Mouse (Mus musculus) effector memory CD4-positive, alpha-beta T cell, adult 7 months (primary cell): ENCODE results near the gene Shisa8. TPM values are rescaled to one million over a fixed set of nuclear protein-coding genes. Genes with fewer than 3 reads are reported as not detected.

Experiments
- polyA plus RNA-seq: library from polyadenylated mRNA; unstranded; fragments of 100-300 nt; shearing (Covaris generic); gene quantifications from one replicate; pipeline ENCODE4 v1.2.1, GENCODE M21; 2017

Gene Shisa8
- polyA plus RNA-seq: not detected

DNA sequence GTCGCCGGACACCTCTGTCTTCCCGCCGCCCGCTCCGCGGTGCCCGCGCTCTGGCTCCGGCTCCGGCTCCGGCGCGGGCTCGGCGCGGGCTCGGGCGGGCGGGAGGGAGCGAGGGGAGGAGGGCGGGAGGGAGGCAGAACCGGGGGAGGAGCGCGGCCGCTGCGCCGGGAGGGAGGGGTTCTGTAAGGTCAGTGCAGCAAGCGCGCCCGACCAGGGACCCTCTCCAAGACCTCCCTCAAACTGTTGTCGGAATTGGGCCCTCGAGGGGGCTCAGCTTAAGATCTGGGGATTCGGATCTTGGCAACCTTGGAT is at the start of gene Shisa8:
Gene Shisa8 (minus strand): TSS at position 64 of the 312 bp plus-strand sequence.

GRCm38 (mm10) chr15:82252097-82252496 is 39.5 kb upstream of the Shisa8 start, which contains the start of gene 1500009C09Rik:
Gene 1500009C09Rik, plus strand, starts transcription at chr15:82252397.

DNA sequence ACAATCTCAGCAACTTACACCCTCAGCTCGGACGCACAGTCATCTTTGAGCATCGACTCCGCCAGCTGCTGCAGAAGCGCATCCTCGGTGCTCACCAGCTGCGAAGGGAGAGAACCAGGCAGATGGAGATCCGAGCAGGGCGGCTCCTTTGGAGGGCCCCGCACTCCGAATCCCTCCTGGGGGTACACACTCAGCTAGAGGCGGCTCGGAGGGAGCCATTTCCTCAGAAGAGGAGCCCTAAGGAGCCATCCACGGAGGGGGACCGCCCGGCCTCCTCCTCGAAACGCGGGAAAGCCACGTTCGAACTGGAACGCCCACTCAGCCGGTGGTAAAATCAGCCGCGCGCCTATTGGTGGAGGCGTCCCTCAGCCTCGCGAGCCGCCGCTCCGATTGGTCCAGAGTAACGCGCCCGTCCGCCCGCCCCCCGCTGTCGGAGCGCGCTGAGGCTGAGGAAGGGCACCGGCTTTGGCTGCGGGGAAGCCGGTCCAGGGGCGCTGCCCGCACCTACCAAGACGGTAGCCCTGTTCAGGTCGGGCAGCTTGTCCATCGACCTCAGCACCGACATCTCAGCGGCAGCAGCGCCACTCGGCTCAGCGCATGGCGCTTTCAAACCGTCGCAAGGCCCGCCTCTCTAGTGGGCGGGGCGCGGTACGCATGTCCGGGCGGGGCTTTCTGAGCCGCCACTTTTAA is 31.6 kb upstream of the Shisa8 start, which contains the start of gene Cenpm:
Gene Cenpm (minus strand): TSS at position 634 of the 690 bp plus-strand sequence.

DNA sequence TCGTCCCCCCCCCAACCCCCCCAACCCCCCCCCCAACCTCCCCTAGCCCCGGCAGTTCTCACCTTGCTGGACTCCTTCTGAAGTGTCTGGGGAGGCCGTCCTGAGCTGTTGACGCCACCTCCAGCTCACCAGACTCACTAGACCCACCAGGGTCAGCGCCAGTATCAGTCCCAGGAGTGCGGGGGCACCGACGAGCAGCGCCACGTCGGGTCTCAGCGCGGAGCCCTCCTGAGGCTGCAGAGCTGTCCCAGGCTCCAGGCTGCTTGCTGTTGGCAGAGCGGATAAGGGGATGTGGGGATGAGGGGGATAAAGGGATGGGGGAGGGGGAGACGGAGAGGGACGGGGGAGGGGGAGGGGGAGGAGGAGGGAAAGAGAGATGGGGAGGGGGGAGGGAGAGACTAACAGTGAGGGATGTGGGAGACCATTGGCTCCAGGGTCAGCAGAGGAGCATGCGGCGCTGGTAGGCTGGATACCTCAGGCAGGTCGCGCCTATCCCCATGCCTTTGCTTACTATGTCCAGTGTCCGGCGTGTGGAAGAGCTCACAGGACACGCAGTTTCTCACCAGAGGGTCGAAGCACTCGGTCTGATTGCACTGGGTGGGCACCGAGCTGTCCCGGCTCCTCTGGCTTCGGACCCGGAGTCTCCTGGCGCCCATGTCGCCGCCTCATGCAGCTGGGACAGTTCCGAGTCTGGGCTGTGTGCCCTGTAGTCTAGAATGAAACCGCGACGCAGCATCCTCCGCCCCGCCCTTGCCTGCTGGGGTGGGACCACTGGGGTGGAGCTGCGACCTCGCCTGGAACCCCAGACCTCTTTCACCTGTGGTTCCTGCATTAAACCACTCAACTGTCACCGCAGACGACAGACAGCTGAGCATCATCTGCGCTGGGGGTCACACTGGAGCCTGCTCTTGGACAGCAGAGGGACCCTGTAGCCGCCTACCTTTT is 11.3 kb upstream of the Shisa8 start, which contains the start of gene Tnfrsf13c:
Gene Tnfrsf13c (minus strand): TSS at position 713 of the 945 bp plus-strand sequence.

Other genes starting within 250 kb of the Shisa8 start
- not detected for gene 1700029P11Rik, start 232.3 kb downstream of the Shisa8 start, polyA plus RNA-seq
- 34.0 TPM for gene Xrcc6, start 225.0 kb downstream of the Shisa8 start, polyA plus RNA-seq
- 27.2 TPM for gene Desi1, start 179.0 kb downstream of the Shisa8 start, polyA plus RNA-seq
- 193 TPM for gene Snu13, start 165.2 kb downstream of the Shisa8 start, polyA plus RNA-seq
- gene 4930407I10Rik, start 153.7 kb downstream of the Shisa8 start, polyA plus RNA-seq: not detected
- 0.13 TPM for gene Mei1, start 142.8 kb downstream of the Shisa8 start, polyA plus RNA-seq
- gene Ccdc134, start 84.9 kb downstream of the Shisa8 start, polyA plus RNA-seq: 32.0 TPM
- 151 TPM for gene Srebf2, start 65.6 kb downstream of the Shisa8 start, polyA plus RNA-seq
- 0.39 TPM for gene Tnfrsf13c, start 11.6 kb upstream of the Shisa8 start, polyA plus RNA-seq
- 1.4 TPM for gene Cenpm, start 31.9 kb upstream of the Shisa8 start, polyA plus RNA-seq
- gene 1500009C09Rik, start 39.6 kb upstream of the Shisa8 start, polyA plus RNA-seq: not detected
- gene Sept3, start 62.1 kb upstream of the Shisa8 start, polyA plus RNA-seq: 0.94 TPM
- not detected for gene Wbp2nl, start 86.1 kb upstream of the Shisa8 start, polyA plus RNA-seq
- gene Naga, start 126.1 kb upstream of the Shisa8 start, polyA plus RNA-seq: 28.1 TPM
- gene Pheta2, start 126.1 kb upstream of the Shisa8 start, polyA plus RNA-seq: 0.61 TPM
- gene Smdt1, start 126.1 kb upstream of the Shisa8 start, polyA plus RNA-seq: 196 TPM
- gene Ndufa6, start 141.5 kb upstream of the Shisa8 start, polyA plus RNA-seq: 299 TPM
- gene Cyp2d22, start 167.4 kb upstream of the Shisa8 start, polyA plus RNA-seq: 5.6 TPM
- not detected for gene Cyp2d11, start 181.2 kb upstream of the Shisa8 start, polyA plus RNA-seq
- gene Cyp2d10, start 194.4 kb upstream of the Shisa8 start, polyA plus RNA-seq: 0.93 TPM
- not detected for gene Cyp2d9, start 220.6 kb upstream of the Shisa8 start, polyA plus RNA-seq